Mouse (Mus musculus) ES-E14 (cell line): ENCODE measurements around the gene Lrpap1. TPM values are rescaled to one million over a fixed set of nuclear protein-coding genes. Genes with fewer than 3 reads are reported as not detected.

Source experiments
- DNase-seq: peaks from one replicate; pipeline ENCODE4 v3.0.0-alpha.2; 2013; ENCODE audit warnings: low read depth, low spot score
- H3K27ac ChIP-seq: 2 replicates; pipeline ENCODE4 v1.5.1; 2012; ENCODE audit warnings: low read depth, mild to moderate bottlenecking, low read length, moderate library complexity, mixed read lengths; ENCODE audit not compliant: poor library complexity, insufficient read depth, severe bottlenecking
- H3K36me3 ChIP-seq: 2 replicates; pipeline ENCODE4 v1.6.1; 2012; ENCODE audit warnings: mild to moderate bottlenecking, low read length, moderate library complexity, mixed read lengths; ENCODE audit not compliant: control insufficient read depth, poor library complexity, insufficient read depth, severe bottlenecking
- H3K4me1 ChIP-seq, 2 experiments: fragments of 150-350 bp in 1 of 2; sonication (generic) in 1 of 2; 2 replicates each; pipeline ENCODE4 v1.6.1; 2012; ENCODE audit warnings: low read length in 2 of 2, mild to moderate bottlenecking in 1 of 2, mixed read lengths in 1 of 2; ENCODE audit not compliant: control insufficient read depth in 2 of 2, insufficient read depth in 2 of 2, poor library complexity in 1 of 2
- H3K4me3 ChIP-seq, 2 experiments: fragments of 150-350 bp in 1 of 2; sonication (generic) in 1 of 2; 2 replicates each; pipeline ENCODE4 v1.5.1; 2012; ENCODE audit warnings: low read length in 2 of 2, low read depth in 1 of 2, mild to moderate bottlenecking in 1 of 2, mixed read lengths in 1 of 2; ENCODE audit not compliant: insufficient read depth in 1 of 2, poor library complexity in 1 of 2, severe bottlenecking in 1 of 2
- H3K9ac ChIP-seq: 2 replicates; pipeline ENCODE4 v1.6.1; 2012; ENCODE audit warnings: low read depth, mild to moderate bottlenecking, low read length, mixed read lengths; ENCODE audit not compliant: poor library complexity, insufficient read depth, severe bottlenecking
- H3K9me3 ChIP-seq: fragments of 150-350 bp; sonication (generic); 2 replicates; pipeline ENCODE4 v1.6.1; 2012; ENCODE audit warnings: low read depth, mild to moderate bottlenecking, low read length; ENCODE audit not compliant: control insufficient read depth, insufficient read depth
- CHD2 ChIP-seq: IDR thresholded peaks from 2 replicates; pipeline ENCODE4 v1.6.1; 2014; ENCODE audit warnings: mild to moderate bottlenecking, low read depth, low read length, inconsistent platforms
- HCFC1 ChIP-seq: IDR thresholded peaks from 2 replicates; pipeline ENCODE4 v1.6.1; 2012; ENCODE audit warnings: low read length, inconsistent platforms, borderline replicate concordance; ENCODE audit not compliant: insufficient read depth
- MAFK ChIP-seq: IDR thresholded peaks from 2 replicates; pipeline ENCODE4 v1.6.1; 2014; ENCODE audit warnings: mild to moderate bottlenecking, low read depth, low read length, inconsistent platforms; ENCODE audit not compliant: insufficient read depth
- ZC3H11A ChIP-seq: IDR thresholded peaks from 2 replicates; pipeline ENCODE4 v1.6.1; 2012; ENCODE audit warnings: low read depth, mild to moderate bottlenecking, inconsistent platforms, low read length, borderline replicate concordance
- ZNF384 ChIP-seq: IDR thresholded peaks from 2 replicates; pipeline ENCODE4 v1.6.1; 2012; ENCODE audit warnings: low read depth, low read length, inconsistent platforms
- in situ Hi-C, 2 experiments: fragments of 600-800 bp; cut with MboI; formaldehyde crosslinking; loops; one replicate each; pipeline ENCODE4 v1.15.1; 2025; ENCODE audit warnings: low sequenced_read_pairs in 2 of 2, inconsistent platforms in 1 of 2; ENCODE audit not compliant: unreplicated experiment in 2 of 2
- total RNA-seq: library from RNA; depleted of rRNA; stranded (reverse); fragments of 300-350 nt; gene quantifications from 2 replicates; pipeline ENCODE4 v1.2.3, GENCODE M21; 2012; rRNA removed

Gene Lrpap1
- 258 and 275 TPM in 2 replicates for total RNA-seq

DNA sequence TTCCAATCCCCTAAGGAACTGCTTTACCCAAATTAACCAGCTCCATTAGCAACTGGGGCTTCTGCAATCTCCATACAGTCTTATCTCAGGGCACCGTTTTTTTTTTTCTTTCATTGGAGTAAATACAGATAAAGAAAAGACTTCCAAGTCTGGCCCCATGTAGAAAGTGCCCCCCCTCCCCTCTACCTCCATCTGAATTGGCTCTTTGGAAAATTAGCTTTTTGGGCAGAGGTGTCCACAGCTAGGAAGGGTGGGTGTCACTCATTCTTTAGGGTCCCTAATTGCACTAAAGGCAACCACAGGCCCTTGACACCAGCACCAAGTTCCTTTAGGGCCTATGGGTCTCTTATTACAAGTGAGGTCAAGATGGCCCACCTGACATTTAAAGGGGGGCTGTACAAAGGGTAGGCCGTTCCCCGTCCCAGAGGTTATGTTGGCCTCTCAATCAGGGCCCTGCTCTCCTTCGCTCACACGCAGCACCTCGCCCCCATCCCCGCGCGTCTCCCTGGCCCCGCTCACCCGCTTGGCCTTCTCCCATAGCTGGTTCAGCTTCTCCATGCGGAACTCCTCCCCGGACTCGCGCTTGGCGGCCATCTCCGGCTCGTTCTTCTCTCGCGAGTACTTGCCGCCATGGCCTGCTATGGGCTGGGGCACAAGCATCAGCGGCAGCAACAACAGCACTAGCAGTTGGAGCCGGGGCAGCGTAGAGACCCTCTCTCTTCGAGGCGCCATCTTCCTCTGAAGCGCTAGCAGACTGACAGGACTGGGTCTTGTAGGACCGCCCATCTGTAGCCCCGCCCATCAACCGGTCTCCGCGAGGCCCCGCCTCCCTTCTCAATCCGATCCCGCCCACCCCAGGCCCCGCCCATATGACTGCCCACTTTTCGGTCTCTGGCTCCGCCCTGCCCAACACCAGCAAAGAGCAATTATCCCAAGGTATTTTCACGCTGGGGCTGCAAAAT, at the start of gene Lrpap1:
TSS of gene Lrpap1 (minus strand) at position 807 of the 962 bp plus-strand sequence.
- peak within 1 kb of the TSS; percentile 86 for H3K9ac ChIP-seq
- no peaks in the 10 kb centered on the region for H3K9me3 ChIP-seq
- H3K36me3 ChIP-seq = peaks cover 24% of the 10 kb centered on the region
- peak; percentile 83 for DNase-seq
- peaks cover 0 to 14% of the 10 kb centered on the region in 2 experiments; a peak in 3 of 4 replicates for H3K4me1 ChIP-seq
- H3K27ac ChIP-seq = peak within 1 kb of the TSS; percentile 93
- in situ Hi-C loops = no loop called here
- no peak for TF ChIP-seq MAFK
- TF ChIP-seq ZNF384 = 0 out of 2 replicates have a peak, but pooled peaks have one; percentile 30
- peak; percentile 25; the same call in 1 of the 2 replicates for TF ChIP-seq CHD2
- no peak for TF ChIP-seq ZC3H11A
- TF ChIP-seq HCFC1 = no peak
- H3K4me3 ChIP-seq = peak within 1 kb of the TSS; percentile 73 to 92

DNA sequence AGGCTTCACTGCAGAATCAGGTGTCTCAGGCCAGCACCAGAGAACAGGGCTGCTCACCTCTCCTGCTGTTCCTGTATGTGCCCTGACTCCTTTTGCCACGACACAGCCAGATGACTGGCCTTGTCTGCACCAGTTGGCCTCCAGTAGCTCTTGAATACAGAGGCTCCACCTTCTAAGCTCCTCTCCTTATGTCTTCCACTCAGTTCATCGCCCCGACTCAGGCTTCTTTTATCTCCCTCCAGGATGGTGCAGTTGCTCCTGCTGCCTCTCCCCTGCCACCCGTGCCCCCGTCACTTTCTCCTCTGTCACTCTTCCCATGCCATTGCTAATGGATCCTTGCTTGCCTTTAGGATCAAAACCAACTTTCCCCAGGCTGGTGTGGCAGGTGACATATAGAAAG, 44.4 kb upstream of the Lrpap1 start:
- no peaks in the 10 kb centered on the region for H3K36me3 ChIP-seq
- TF ChIP-seq ZC3H11A (no peak), ZNF384 (no peak), CHD2 (no peak), MAFK (no peak), HCFC1 (no peak)
- H3K27ac ChIP-seq = no peak overlapping the region
- in situ Hi-C loops = no loop called here
- no peaks in the 10 kb centered on the region for H3K9me3 ChIP-seq
- H3K9ac ChIP-seq = no peak overlapping the region
- DNase-seq = no peak
- no peak overlapping the region for H3K4me3 ChIP-seq
- no peaks in the 10 kb centered on the region for H3K4me1 ChIP-seq

DNA sequence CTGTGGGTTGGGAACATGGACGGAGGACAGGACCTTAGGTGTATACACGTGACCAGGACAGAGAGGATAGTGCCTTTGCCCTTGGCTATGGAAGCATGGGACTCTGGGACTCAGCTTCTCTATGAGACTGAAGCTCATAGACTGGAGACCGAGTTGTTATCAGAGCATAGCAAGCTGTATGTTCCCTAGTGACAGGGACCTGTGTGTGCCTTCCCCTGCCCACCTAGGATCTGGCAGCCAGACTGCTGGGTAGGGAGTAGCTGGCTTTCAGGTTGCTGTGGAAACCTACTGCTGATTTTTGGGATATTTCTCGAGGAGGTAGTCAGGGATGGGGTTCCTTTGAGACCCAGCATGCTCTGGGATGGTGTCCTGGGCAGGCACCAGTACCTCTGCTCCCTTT, 44.0 kb upstream of the Lrpap1 start:
- Histone ChIP-seq H3K36me3 (no peaks in the 10 kb centered on the region), H3K9ac (no peak overlapping the region), H3K4me3 (no peak overlapping the region), H3K9me3 (no peaks in the 10 kb centered on the region), H3K4me1 (no peaks in the 10 kb centered on the region), H3K27ac (no peak overlapping the region)
- TF ChIP-seq ZC3H11A = no peak
- no peak for TF ChIP-seq CHD2
- no peak for TF ChIP-seq MAFK
- TF ChIP-seq ZNF384 = no peak
- no peak for TF ChIP-seq HCFC1
- no peak for DNase-seq
- in situ Hi-C loops = no loop called here

DNA sequence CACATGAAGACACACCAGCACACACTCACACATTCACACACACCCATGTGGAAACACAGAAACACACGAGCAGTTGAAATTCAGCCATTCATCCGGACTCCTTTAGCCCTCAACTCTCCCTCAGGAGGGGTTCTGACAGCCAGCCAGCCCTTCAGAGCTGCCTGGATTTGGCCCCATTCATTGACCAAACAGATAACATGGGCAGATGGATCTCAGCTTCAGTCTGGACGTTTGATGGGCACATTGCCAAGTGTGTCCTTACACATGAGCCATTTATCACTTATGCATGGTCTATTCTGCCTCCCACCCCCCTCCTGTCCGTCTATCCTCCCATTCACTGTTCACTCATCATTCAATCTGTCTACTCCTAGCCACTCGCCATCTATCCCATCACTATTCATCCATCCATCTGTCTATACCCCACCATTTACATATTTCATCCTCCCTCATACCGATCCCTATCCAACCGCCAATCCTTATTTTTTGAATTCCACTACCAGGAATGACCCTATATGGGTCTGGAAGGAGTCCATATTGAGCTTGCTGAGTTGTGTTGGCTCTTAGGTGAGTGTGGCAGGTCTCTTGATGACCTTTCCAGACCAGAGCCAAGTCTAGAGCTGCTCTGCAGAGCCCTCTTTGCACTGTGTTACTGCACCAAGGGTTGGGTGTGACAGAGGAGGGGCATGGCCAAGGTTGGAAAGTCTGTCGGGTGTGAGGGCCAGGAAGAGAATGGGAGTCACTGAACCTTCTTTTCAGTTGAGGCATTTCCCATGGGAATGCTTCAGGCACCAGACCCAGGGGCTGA, 42.6 kb upstream of the Lrpap1 start:
- TF ChIP-seq HCFC1 (no peak), ZNF384 (no peak), CHD2 (no peak), MAFK (no peak), ZC3H11A (no peak)
- Histone ChIP-seq H3K9ac (no peak overlapping the region), H3K27ac (no peak overlapping the region), H3K4me3 (no peak overlapping the region), H3K36me3 (no peaks in the 10 kb centered on the region), H3K4me1 (peaks cover 0 to 2% of the 10 kb centered on the region in 2 experiments; a peak in 1 of 4 replicates), H3K9me3 (no peaks in the 10 kb centered on the region)
- in situ Hi-C loops = no loop called here
- no peak for DNase-seq
